Mouse (Mus musculus): ENCODE data around the gene Slc25a53. TPM values are rescaled to one million over a fixed set of nuclear protein-coding genes. Genes with fewer than 3 reads are reported as not detected.

The Slc25a53 gene
- polyA plus RNA-seq, 1 experiment: 20.7 TPM

DNA sequence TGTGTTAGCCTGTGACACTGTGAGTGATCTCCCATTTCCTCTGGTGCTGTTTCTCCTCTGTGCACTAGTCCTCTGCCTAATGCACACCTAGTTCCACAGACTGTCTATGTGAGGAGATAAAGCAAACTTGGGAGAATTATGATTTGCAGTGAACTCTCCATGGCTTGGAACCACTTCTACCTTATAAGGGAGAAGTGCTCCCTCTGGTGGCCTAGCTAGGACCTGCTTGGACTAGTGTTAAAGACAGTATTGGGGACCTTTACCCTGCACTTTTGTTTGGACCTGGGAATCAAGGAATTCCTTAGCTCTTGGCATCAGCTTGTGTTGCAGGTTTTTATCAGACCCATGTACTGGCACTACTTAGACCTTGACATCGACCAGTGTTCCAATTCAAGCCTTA lies 18.8 kb downstream of the Slc25a53 start:
- H3K4me1 ChIP-seq (ENCODE audit: control insufficient read depth, insufficient read depth, low read length): no peaks in the 10 kb centered on the region
- H3K27ac ChIP-seq (ENCODE audit: insufficient read depth, low read length): no peak overlapping the region
- H3K4me3 ChIP-seq (ENCODE audit: insufficient read depth, low read length): no peak overlapping the region
- TF ChIP-seq POLR2A (IDR thresholded peaks at IDR 0.05; ENCODE audit: extremely low read depth, insufficient read depth, low read length) (no peak), CTCF (IDR thresholded peaks at IDR 0.05; ENCODE audit: extremely low read depth, insufficient read depth, low read length) (peak; percentile 54; the same call in 1 of the 2 replicates)

DNA sequence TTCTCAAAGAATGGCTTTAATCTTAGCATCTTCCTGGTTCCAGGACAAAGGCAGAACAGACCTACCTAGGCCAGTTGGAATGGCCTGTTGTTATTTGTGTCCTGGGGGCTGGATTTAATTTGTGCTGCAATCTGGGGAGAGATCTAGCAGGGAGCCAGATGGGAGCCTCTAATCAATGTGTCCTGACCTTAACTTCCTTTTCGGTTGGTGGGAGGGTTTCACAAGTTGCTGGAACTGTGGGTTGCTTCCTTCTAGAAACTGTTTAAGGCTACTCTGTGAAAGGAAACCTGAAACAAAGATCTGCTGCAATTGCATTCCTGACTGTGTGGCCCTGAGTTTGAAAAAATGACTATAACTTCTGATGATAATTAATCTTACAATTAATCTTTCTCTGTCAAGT lies 20.4 kb downstream of the Slc25a53 start:
- H3K27ac ChIP-seq (ENCODE audit: insufficient read depth, low read length): no peak overlapping the region
- H3K4me3 ChIP-seq (ENCODE audit: insufficient read depth, low read length): no peak overlapping the region
- no peaks in the 10 kb centered on the region for H3K4me1 ChIP-seq (ENCODE audit: control insufficient read depth, insufficient read depth, low read length)
- TF ChIP-seq POLR2A (IDR thresholded peaks at IDR 0.05; ENCODE audit: extremely low read depth, insufficient read depth, low read length) (no peak), CTCF (IDR thresholded peaks at IDR 0.05; ENCODE audit: extremely low read depth, insufficient read depth, low read length) (no peak)

GRCm38 (mm10) chrX:137015099-137015709 lies 22.9 kb downstream of the Slc25a53 start:
- peak; percentile 52; the same call in 1 of the 2 replicates for TF ChIP-seq CTCF (IDR thresholded peaks at IDR 0.05; ENCODE audit: extremely low read depth, insufficient read depth, low read length)
- TF ChIP-seq POLR2A (IDR thresholded peaks at IDR 0.05; ENCODE audit: extremely low read depth, insufficient read depth, low read length): no peak
- Histone ChIP-seq H3K4me1 (ENCODE audit: control insufficient read depth, insufficient read depth, low read length) (no peaks in the 10 kb centered on the region), H3K4me3 (ENCODE audit: insufficient read depth, low read length) (no peak overlapping the region), H3K27ac (ENCODE audit: insufficient read depth, low read length) (no peak overlapping the region)

DNA sequence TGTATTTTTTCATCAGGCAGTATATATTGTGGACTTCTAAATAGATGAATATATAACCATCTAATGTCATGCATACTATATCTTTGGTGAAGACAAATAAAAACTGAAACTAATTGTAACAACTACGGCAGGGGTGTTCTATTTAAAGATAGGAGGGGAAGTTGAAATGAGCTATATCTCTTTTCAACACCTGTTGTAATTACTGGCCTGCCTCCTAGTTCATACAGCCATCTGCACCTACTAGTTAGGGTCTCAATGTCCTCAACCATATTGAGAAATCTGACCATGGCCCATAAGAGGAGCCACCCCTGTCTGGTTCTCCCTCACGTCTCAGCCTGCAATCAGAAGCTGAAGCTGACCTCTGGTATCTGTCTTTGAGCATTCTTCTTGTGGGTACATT lies 41.8 kb downstream of the Slc25a53 start:
- TF ChIP-seq POLR2A (IDR thresholded peaks at IDR 0.05; ENCODE audit: extremely low read depth, insufficient read depth, low read length) (no peak), CTCF (IDR thresholded peaks at IDR 0.05; ENCODE audit: extremely low read depth, insufficient read depth, low read length) (no peak)
- Histone ChIP-seq H3K27ac (ENCODE audit: insufficient read depth, low read length) (no peak overlapping the region), H3K4me1 (ENCODE audit: control insufficient read depth, insufficient read depth, low read length) (no peaks in the 10 kb centered on the region), H3K4me3 (ENCODE audit: insufficient read depth, low read length) (no peak overlapping the region)

DNA sequence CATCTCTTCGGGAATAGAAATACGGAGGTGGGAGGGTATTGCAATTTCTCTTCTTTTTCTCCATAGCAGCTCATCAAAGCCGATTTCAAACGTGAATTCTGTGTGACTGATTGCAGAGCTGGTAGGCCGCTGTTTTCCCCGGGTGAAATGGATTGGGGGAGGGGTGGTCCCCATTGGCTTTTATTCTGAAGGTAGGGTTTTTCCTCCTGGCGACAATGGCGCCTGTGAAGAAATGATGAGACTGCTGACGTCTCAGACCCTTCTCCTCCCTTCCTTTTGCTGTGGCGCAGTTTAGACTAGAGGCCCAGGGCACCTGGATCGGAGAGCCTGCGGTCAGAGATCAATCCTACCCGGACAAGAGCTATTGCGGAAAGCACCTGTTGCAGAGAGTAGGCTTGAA lies 44.5 kb downstream of the Slc25a53 start:
- Histone ChIP-seq H3K27ac (ENCODE audit: insufficient read depth, low read length) (peak overlapping the region; percentile 69), H3K4me3 (ENCODE audit: insufficient read depth, low read length) (peak overlapping the region; percentile 92), H3K4me1 (ENCODE audit: control insufficient read depth, insufficient read depth, low read length) (no peaks in the 10 kb centered on the region)
- TF ChIP-seq POLR2A (IDR thresholded peaks at IDR 0.05; ENCODE audit: extremely low read depth, insufficient read depth, low read length) (0 out of 2 replicates have a peak, but pooled peaks have one; percentile 19), CTCF (IDR thresholded peaks at IDR 0.05; ENCODE audit: extremely low read depth, insufficient read depth, low read length) (no peak)

DNA sequence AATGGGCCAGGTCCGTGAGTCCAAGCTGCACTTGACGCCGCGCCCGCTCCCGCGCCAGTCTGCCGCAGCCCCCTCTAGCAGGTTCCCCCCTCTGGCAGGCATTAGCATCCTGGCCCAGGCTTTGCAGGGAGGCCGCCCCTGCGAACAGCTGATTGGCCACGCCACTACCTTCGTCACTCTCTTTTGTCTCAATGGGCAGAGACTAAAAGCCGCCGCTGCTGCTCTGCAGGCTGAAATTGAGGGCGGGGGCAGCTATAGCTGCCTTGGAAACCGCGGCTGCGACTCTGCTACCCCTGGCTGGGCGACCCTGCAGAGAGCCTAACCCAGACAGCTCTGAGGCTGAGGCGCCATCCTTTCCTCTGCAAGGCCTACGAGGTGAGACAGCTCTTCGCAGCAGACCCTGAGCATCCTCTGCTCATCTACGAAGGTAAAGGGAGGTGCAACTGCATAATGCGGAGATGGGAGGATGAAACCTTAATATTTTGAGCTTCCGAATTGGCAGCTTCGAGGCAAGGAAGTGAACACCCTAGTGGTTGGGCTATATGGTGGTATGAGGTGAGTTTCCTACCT lies 45.0 kb downstream of the Slc25a53 start, which contains the start of gene Zcchc18:
TSS of gene Zcchc18 (plus strand) at position 178 of the 570 bp plus-strand sequence.
- TF ChIP-seq CTCF (IDR thresholded peaks at IDR 0.05; ENCODE audit: extremely low read depth, insufficient read depth, low read length): no peak
- peak; percentile 65 for TF ChIP-seq POLR2A (IDR thresholded peaks at IDR 0.05; ENCODE audit: extremely low read depth, insufficient read depth, low read length)

GRCm38 (mm10) chrX:136992191-136992965 lies 45.7 kb downstream of the Slc25a53 start:
- peak overlapping the region; percentile 74 for H3K27ac ChIP-seq (ENCODE audit: insufficient read depth, low read length)
- H3K4me3 ChIP-seq (ENCODE audit: insufficient read depth, low read length): peak overlapping the region; percentile 92
- H3K4me1 ChIP-seq (ENCODE audit: control insufficient read depth, insufficient read depth, low read length): no peaks in the 10 kb centered on the region
- TF ChIP-seq POLR2A (IDR thresholded peaks at IDR 0.05; ENCODE audit: extremely low read depth, insufficient read depth, low read length): no peak
- no peak for TF ChIP-seq CTCF (IDR thresholded peaks at IDR 0.05; ENCODE audit: extremely low read depth, insufficient read depth, low read length)

More for the DNA sequence above, 45.0 kb downstream of the Slc25a53 start, which contains the start of gene Zcchc18:
- Histone ChIP-seq H3K4me1 (ENCODE audit: control insufficient read depth, insufficient read depth, low read length) (no peaks in the 10 kb centered on the region), H3K4me3 (ENCODE audit: insufficient read depth, low read length) (peak within 1 kb of the TSS; percentile 92), H3K27ac (ENCODE audit: insufficient read depth, low read length) (peak within 1 kb of the TSS; percentile 74)

- Histone ChIP-seq H3K27ac (ENCODE audit: insufficient read depth, low read length) (no peak overlapping the region), H3K4me3 (ENCODE audit: insufficient read depth, low read length) (no peak overlapping the region)
- no peak for TF ChIP-seq CTCF (IDR thresholded peaks at IDR 0.05; ENCODE audit: extremely low read depth, insufficient read depth, low read length)
Observed at GRCm38 (mm10) chrX:136991274-136991673, 46.8 kb downstream of the Slc25a53 start.

GRCm38 (mm10) chrX:136986039-136986438 lies 52.1 kb downstream of the Slc25a53 start:
- Histone ChIP-seq H3K4me1 (ENCODE audit: control insufficient read depth, insufficient read depth, low read length) (no peaks in the 10 kb centered on the region), H3K4me3 (ENCODE audit: insufficient read depth, low read length) (no peak overlapping the region), H3K27ac (ENCODE audit: insufficient read depth, low read length) (no peak overlapping the region)
- TF ChIP-seq CTCF (IDR thresholded peaks at IDR 0.05; ENCODE audit: extremely low read depth, insufficient read depth, low read length) (no peak), POLR2A (IDR thresholded peaks at IDR 0.05; ENCODE audit: extremely low read depth, insufficient read depth, low read length) (no peak)

More at GRCm38 (mm10) chrX:136991274-136991673, 46.8 kb downstream of the Slc25a53 start:
- H3K4me1 ChIP-seq (ENCODE audit: control insufficient read depth, insufficient read depth, low read length): no peaks in the 10 kb centered on the region

Measured in cortical plate, adult 2 months (tissue).